Mouse (Mus musculus): ENCODE results near the gene Aqp5.

Aqp5 gene

GRCm38 (mm10) chr15:99638124-99638485 lies 47.5 kb downstream of the Aqp5 start:
- no peak for DNase-seq (ENCODE audit: low read depth)

GRCm38 (mm10) chr15:99642622-99643021 lies 52.0 kb downstream of the Aqp5 start:
- no peak for DNase-seq (ENCODE audit: low read depth)

GRCm38 (mm10) chr15:99643832-99644231 lies 53.2 kb downstream of the Aqp5 start:
- peak; percentile 69 for DNase-seq (ENCODE audit: low read depth)
